Mouse (Mus musculus) spleen, adult 2 months (tissue): ENCODE results near the gene Elmo3.

ENCODE experiments used
- CTCF ChIP-seq: fragments of 200-500 bp; IDR thresholded peaks from 2 replicates; pipeline ENCODE4 v1.5.1; 2011; ENCODE audit warnings: mild to moderate bottlenecking, inconsistent platforms; ENCODE audit not compliant: insufficient read depth, insufficient read length, insufficient replicate concordance; ENCODE audit errors: extremely low read depth
- POLR2A ChIP-seq: fragments of 200-500 bp; IDR thresholded peaks from 2 replicates; pipeline ENCODE4 v1.6.1; 2011; ENCODE audit warnings: low read depth, low read length, inconsistent platforms

- TF ChIP-seq CTCF (no peak), POLR2A (no peak)
Measured at GRCm38 (mm10) chr8:105331469-105331868, 26.1 kb downstream of the Elmo3 start.
